Mouse (Mus musculus) spleen, adult 2 months (tissue): Measurements from ENCODE around the gene Hoxa2.

Source experiments
- CTCF ChIP-seq: fragments of 200-500 bp; IDR thresholded peaks from 2 replicates; pipeline ENCODE4 v1.5.1; 2011; ENCODE audit warnings: mild to moderate bottlenecking, inconsistent platforms; ENCODE audit not compliant: insufficient read depth, insufficient read length, insufficient replicate concordance; ENCODE audit errors: extremely low read depth
- POLR2A ChIP-seq: fragments of 200-500 bp; IDR thresholded peaks from 2 replicates; pipeline ENCODE4 v1.6.1; 2011; ENCODE audit warnings: low read depth, low read length, inconsistent platforms

- TF ChIP-seq CTCF (no peak), POLR2A (no peak)
Observed at GRCm38 (mm10) chr6:52137841-52138535, 26.6 kb downstream of the Hoxa2 start.
